Mouse (Mus musculus) ES-E14 (cell line): Measurements from ENCODE around the gene Csnk2a2.

Source experiments
- HCFC1 ChIP-seq: IDR thresholded peaks from 2 replicates; pipeline ENCODE4 v1.6.1; 2012; ENCODE audit warnings: low read length, inconsistent platforms, borderline replicate concordance; ENCODE audit not compliant: insufficient read depth
- MAFK ChIP-seq: IDR thresholded peaks from 2 replicates; pipeline ENCODE4 v1.6.1; 2014; ENCODE audit warnings: mild to moderate bottlenecking, low read depth, low read length, inconsistent platforms; ENCODE audit not compliant: insufficient read depth
- ZNF384 ChIP-seq: IDR thresholded peaks from 2 replicates; pipeline ENCODE4 v1.6.1; 2012; ENCODE audit warnings: low read depth, low read length, inconsistent platforms

GRCm38 (mm10) chr8:95422193-95422810 is 67.5 kb downstream of the Csnk2a2 start:
- TF ChIP-seq MAFK (no peak), ZNF384 (no peak), HCFC1 (no peak)
